Mouse (Mus musculus): Measurements from ENCODE around the gene Myrfl. TPM values are rescaled to one million over a fixed set of nuclear protein-coding genes. Genes with fewer than 3 reads are reported as not detected.

The Myrfl gene
- polyA plus RNA-seq, 1 experiment from 2014 or later: 0.97 TPM

GRCm38 (mm10) chr10:116742696-116743095 is 154.0 kb downstream of the Myrfl start:
- Histone ChIP-seq H3K9ac (ENCODE audit: low read length) (no peak overlapping the region), H3K36me3 (ENCODE audit: control insufficient read depth, insufficient read depth, low read length) (no peaks in the 10 kb centered on the region), H3K9me3 (replicated peaks; ENCODE audit: control insufficient read depth, low read length) (no peaks in the 10 kb centered on the region), H3K27me3 (ENCODE audit: control insufficient read depth, insufficient read depth, low read length) (no peaks in the 10 kb centered on the region), H3K4me1 (ENCODE audit: control insufficient read depth, insufficient read depth, low read length) (no peaks in the 10 kb centered on the region), H3K4me2 (ENCODE audit: low read depth, low read length) (no peak overlapping the region), H3K27ac (ENCODE audit: low read length) (no peak overlapping the region), H3K4me3 (replicated peaks; ENCODE audit: low read length) (no peak overlapping the region)
- 70% methylated on average over 2 of the region's 2 CpGs for WGBS
- ATAC-seq (ENCODE audit: insufficient read depth, low FRiP score): no peak

GRCm38 (mm10) chr10:116742189-116742588 is 154.5 kb downstream of the Myrfl start:
- Histone ChIP-seq H3K9me3 (replicated peaks; ENCODE audit: control insufficient read depth, low read length) (no peaks in the 10 kb centered on the region), H3K4me3 (replicated peaks; ENCODE audit: low read length) (no peak overlapping the region), H3K4me2 (ENCODE audit: low read depth, low read length) (no peak overlapping the region), H3K9ac (ENCODE audit: low read length) (no peak overlapping the region), H3K27ac (ENCODE audit: low read length) (no peak overlapping the region), H3K27me3 (ENCODE audit: control insufficient read depth, insufficient read depth, low read length) (no peaks in the 10 kb centered on the region), H3K4me1 (ENCODE audit: control insufficient read depth, insufficient read depth, low read length) (no peaks in the 10 kb centered on the region), H3K36me3 (ENCODE audit: control insufficient read depth, insufficient read depth, low read length) (no peaks in the 10 kb centered on the region)
- WGBS: 81% methylated on average over 8 of the region's 8 CpGs
- ATAC-seq (ENCODE audit: insufficient read depth, low FRiP score): no peak

- H3K4me2 ChIP-seq (ENCODE audit: low read depth, low read length): no peak overlapping the region
- no peaks in the 10 kb centered on the region for H3K27me3 ChIP-seq (ENCODE audit: control insufficient read depth, insufficient read depth, low read length)
- H3K9ac ChIP-seq (ENCODE audit: low read length): no peak overlapping the region
- H3K9me3 ChIP-seq (replicated peaks; ENCODE audit: control insufficient read depth, low read length): no peaks in the 10 kb centered on the region
- H3K36me3 ChIP-seq (ENCODE audit: control insufficient read depth, insufficient read depth, low read length): no peaks in the 10 kb centered on the region
- no peak overlapping the region for H3K27ac ChIP-seq (ENCODE audit: low read length)
- H3K4me3 ChIP-seq (replicated peaks; ENCODE audit: low read length): no peak overlapping the region
- 49% methylated on average over 6 of the region's 6 CpGs for WGBS
- H3K4me1 ChIP-seq (ENCODE audit: control insufficient read depth, insufficient read depth, low read length): no peaks in the 10 kb centered on the region
- no peak for ATAC-seq (ENCODE audit: insufficient read depth, low FRiP score)
These were observed 155.4 kb downstream of the Myrfl start for GRCm38 (mm10) chr10:116741343-116741742.

- Histone ChIP-seq H3K9ac (ENCODE audit: low read length) (no peak overlapping the region), H3K36me3 (ENCODE audit: control insufficient read depth, insufficient read depth, low read length) (no peaks in the 10 kb centered on the region), H3K9me3 (replicated peaks; ENCODE audit: control insufficient read depth, low read length) (no peaks in the 10 kb centered on the region), H3K27ac (ENCODE audit: low read length) (no peak overlapping the region; the same call in 1 of the 2 replicates), H3K4me2 (ENCODE audit: low read depth, low read length) (no peak overlapping the region), H3K4me1 (ENCODE audit: control insufficient read depth, insufficient read depth, low read length) (no peaks in the 10 kb centered on the region), H3K4me3 (replicated peaks; ENCODE audit: low read length) (no peak overlapping the region), H3K27me3 (ENCODE audit: control insufficient read depth, insufficient read depth, low read length) (no peaks in the 10 kb centered on the region)
- no peak for ATAC-seq (ENCODE audit: insufficient read depth, low FRiP score)
- 64% methylated on average over 7 of the region's 7 CpGs for WGBS
These were observed 156.6 kb downstream of the Myrfl start for GRCm38 (mm10) chr10:116740073-116740472.

GRCm38 (mm10) chr10:116738533-116738932 is 158.2 kb downstream of the Myrfl start:
- 87% methylated on average over 8 of the region's 8 CpGs for WGBS
- no peaks in the 10 kb centered on the region for H3K36me3 ChIP-seq (ENCODE audit: control insufficient read depth, insufficient read depth, low read length)
- no peak overlapping the region for H3K4me2 ChIP-seq (ENCODE audit: low read depth, low read length)
- no peaks in the 10 kb centered on the region for H3K4me1 ChIP-seq (ENCODE audit: control insufficient read depth, insufficient read depth, low read length)
- ATAC-seq (ENCODE audit: insufficient read depth, low FRiP score): no peak
- no peak overlapping the region for H3K9ac ChIP-seq (ENCODE audit: low read length)
- H3K9me3 ChIP-seq (replicated peaks; ENCODE audit: control insufficient read depth, low read length): no peaks in the 10 kb centered on the region
- no peak overlapping the region for H3K27ac ChIP-seq (ENCODE audit: low read length)
- H3K4me3 ChIP-seq (replicated peaks; ENCODE audit: low read length): no peak overlapping the region
- H3K27me3 ChIP-seq (ENCODE audit: control insufficient read depth, insufficient read depth, low read length): no peaks in the 10 kb centered on the region

- 84% methylated on average over 8 of the region's 8 CpGs for WGBS
- Histone ChIP-seq H3K36me3 (ENCODE audit: control insufficient read depth, insufficient read depth, low read length) (no peaks in the 10 kb centered on the region), H3K27me3 (ENCODE audit: control insufficient read depth, insufficient read depth, low read length) (no peaks in the 10 kb centered on the region), H3K4me2 (ENCODE audit: low read depth, low read length) (no peak overlapping the region), H3K9me3 (replicated peaks; ENCODE audit: control insufficient read depth, low read length) (no peaks in the 10 kb centered on the region), H3K9ac (ENCODE audit: low read length) (no peak overlapping the region), H3K4me1 (ENCODE audit: control insufficient read depth, insufficient read depth, low read length) (no peaks in the 10 kb centered on the region), H3K4me3 (replicated peaks; ENCODE audit: low read length) (no peak overlapping the region), H3K27ac (ENCODE audit: low read length) (no peak overlapping the region)
- ATAC-seq (ENCODE audit: insufficient read depth, low FRiP score): no peak
These were observed 161.1 kb downstream of the Myrfl start for GRCm38 (mm10) chr10:116735607-116736006.

- Histone ChIP-seq H3K9ac (ENCODE audit: low read length) (no peak overlapping the region), H3K36me3 (ENCODE audit: control insufficient read depth, insufficient read depth, low read length) (no peaks in the 10 kb centered on the region), H3K27ac (ENCODE audit: low read length) (no peak overlapping the region), H3K4me2 (ENCODE audit: low read depth, low read length) (no peak overlapping the region), H3K27me3 (ENCODE audit: control insufficient read depth, insufficient read depth, low read length) (no peaks in the 10 kb centered on the region), H3K4me1 (ENCODE audit: control insufficient read depth, insufficient read depth, low read length) (no peaks in the 10 kb centered on the region), H3K9me3 (replicated peaks; ENCODE audit: control insufficient read depth, low read length) (no peaks in the 10 kb centered on the region), H3K4me3 (replicated peaks; ENCODE audit: low read length) (no peak overlapping the region)
- WGBS: 60% methylated on average over 7 of the region's 7 CpGs
- ATAC-seq (ENCODE audit: insufficient read depth, low FRiP score): no peak
These were observed 163.1 kb downstream of the Myrfl start for GRCm38 (mm10) chr10:116733651-116734050.

GRCm38 (mm10) chr10:116730033-116730652 is 166.6 kb downstream of the Myrfl start:
- ATAC-seq (ENCODE audit: insufficient read depth, low FRiP score): no peak
- 63% methylated on average over 10 of the region's 10 CpGs for WGBS
- H3K27ac ChIP-seq (ENCODE audit: low read length): no peak overlapping the region
- no peak overlapping the region for H3K9ac ChIP-seq (ENCODE audit: low read length)
- no peaks in the 10 kb centered on the region for H3K36me3 ChIP-seq (ENCODE audit: control insufficient read depth, insufficient read depth, low read length)
- H3K4me3 ChIP-seq (replicated peaks; ENCODE audit: low read length): no peak overlapping the region
- H3K4me2 ChIP-seq (ENCODE audit: low read depth, low read length): no peak overlapping the region
- no peaks in the 10 kb centered on the region for H3K9me3 ChIP-seq (replicated peaks; ENCODE audit: control insufficient read depth, low read length)
- 0 out of 2 replicates have a peak, but pooled peaks cover 2% of the 10 kb centered on the region for H3K4me1 ChIP-seq (ENCODE audit: control insufficient read depth, insufficient read depth, low read length)
- no peaks in the 10 kb centered on the region for H3K27me3 ChIP-seq (ENCODE audit: control insufficient read depth, insufficient read depth, low read length)

GRCm38 (mm10) chr10:116728860-116729259 is 167.9 kb downstream of the Myrfl start:
- no peaks in the 10 kb centered on the region for H3K9me3 ChIP-seq (replicated peaks; ENCODE audit: control insufficient read depth, low read length)
- H3K4me1 ChIP-seq (ENCODE audit: control insufficient read depth, insufficient read depth, low read length): 0 out of 2 replicates have a peak, but pooled peaks cover 2% of the 10 kb centered on the region
- no peaks in the 10 kb centered on the region for H3K36me3 ChIP-seq (ENCODE audit: control insufficient read depth, insufficient read depth, low read length)
- no peak for ATAC-seq (ENCODE audit: insufficient read depth, low FRiP score)
- H3K4me2 ChIP-seq (ENCODE audit: low read depth, low read length): no peak overlapping the region
- H3K9ac ChIP-seq (ENCODE audit: low read length): no peak overlapping the region
- H3K27me3 ChIP-seq (ENCODE audit: control insufficient read depth, insufficient read depth, low read length): no peaks in the 10 kb centered on the region
- 60% methylated on average over 9 of the region's 10 CpGs for WGBS
- no peak overlapping the region for H3K27ac ChIP-seq (ENCODE audit: low read length)
- H3K4me3 ChIP-seq (replicated peaks; ENCODE audit: low read length): no peak overlapping the region

Data from stomach, embryonic 16.5 days (tissue).